In the genomic region with DNA sequence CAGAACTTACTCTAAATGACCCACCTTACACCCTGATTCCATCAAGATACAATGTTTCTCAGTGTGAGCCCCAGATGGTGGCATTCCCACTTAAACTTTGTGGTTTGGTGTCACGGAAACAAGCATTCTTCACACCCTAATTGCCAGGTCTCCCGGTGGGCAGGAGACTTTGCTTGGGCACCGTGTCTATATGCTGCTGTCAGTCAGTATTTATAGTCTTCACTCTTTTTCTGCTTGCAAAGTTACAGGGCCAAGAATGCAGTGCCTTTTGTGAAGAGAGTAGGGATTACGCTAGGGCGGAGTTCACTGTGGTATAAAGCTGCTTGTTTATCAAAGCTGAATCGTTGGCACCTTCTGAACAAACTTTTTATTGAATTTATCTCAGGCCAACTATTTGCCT, we compare ENCODE assay signal across 26 mouse cellular contexts. TPM values are rescaled to one million over a fixed set of nuclear protein-coding genes. Genes with fewer than 3 reads are reported as not detected.
DNase-seq lines count a peak whose midpoint lies in the region; ATAC-seq and TF ChIP-seq lines count a peak whose summit lies in the region.
"Had no signal": no experiment of that assay in that cellular context is flagged by ENCODE, and none has a peak within 500 bp of the region (broad histone marks: within the 10 kb centered on the region; RNA-seq: fewer than 3 reads in every experiment).

No protein-coding gene starts in this region.

- ATAC-seq in embryonic facial prominence, embryonic 14.5 days (ENCODE audit: low read depth) = peak; percentile 44; the same call in 1 of the 2 replicates
- ATAC-seq in intestine, embryonic 14.5 days (replicated peaks; ENCODE audit: low FRiP score, low TSS enrichment, low read depth) = no peak
- ATAC-seq in intestine, postnatal 0 days = no peak
- ATAC-seq in neural tube, embryonic 14.5 days (ENCODE audit: low read depth) = peak; percentile 54
- ATAC-seq: forebrain, embryonic 15.5 days; intestine, embryonic 16.5 days had no signal

- TF ChIP-seq CTCF in intestine, postnatal 0 days (IDR thresholded peaks at IDR 0.05; ENCODE audit: low read depth) = no peak

- WGBS in embryonic facial prominence, embryonic 14.5 days = 55% methylated on average over 6 of the region's 6 CpGs
- 65% methylated on average over 6 of the region's 6 CpGs for WGBS in embryonic facial prominence, embryonic 10.5 days
- WGBS in intestine, embryonic 14.5 days = 44% methylated on average over 6 of the region's 6 CpGs
- 37% methylated on average over 6 of the region's 6 CpGs for WGBS in intestine, postnatal 0 days
- WGBS in neural tube, embryonic 14.5 days = 12% methylated on average over 6 of the region's 6 CpGs

- no peak overlapping the region for H3K4me2 ChIP-seq in embryonic facial prominence, embryonic 14.5 days (ENCODE audit: low read depth, low read length)
- H3K4me2 ChIP-seq in intestine, embryonic 14.5 days (ENCODE audit: low read length) = no peak overlapping the region
- H3K4me2 ChIP-seq in intestine, postnatal 0 days (replicated peaks; ENCODE audit: low read depth) = no peak overlapping the region
- H3K4me2 ChIP-seq in neural tube, embryonic 14.5 days (ENCODE audit: low read depth, low read length) = no peak overlapping the region
- H3K4me2 ChIP-seq: embryonic facial prominence, embryonic 12.5 days; forebrain, embryonic 12.5 days; forebrain, embryonic 15.5 days; heart, embryonic 13.5 days; hindbrain, embryonic 15.5 days had no signal

- H3K27ac ChIP-seq in embryonic facial prominence, embryonic 14.5 days (replicated peaks; ENCODE audit: low read depth, low read length) = no peak overlapping the region
- H3K27ac ChIP-seq in embryonic facial prominence, embryonic 10.5 days (replicated peaks) = no peak overlapping the region
- H3K27ac ChIP-seq in intestine, embryonic 14.5 days (ENCODE audit: low read depth) = no peak overlapping the region
- H3K27ac ChIP-seq in intestine, postnatal 0 days (ENCODE audit: low read depth, low read length) = no peak overlapping the region
- no peak overlapping the region for H3K27ac ChIP-seq in neural tube, embryonic 14.5 days (ENCODE audit: low read depth, low read length)
- H3K27ac ChIP-seq: embryonic facial prominence, embryonic 12.5 days; forebrain, embryonic 12.5 days; forebrain, embryonic 15.5 days; heart, embryonic 13.5 days; hindbrain, embryonic 15.5 days had no signal

- H3K4me3 ChIP-seq in embryonic facial prominence, embryonic 14.5 days (ENCODE audit: low read depth, low read length) = no peak overlapping the region
- H3K4me3 ChIP-seq in embryonic facial prominence, embryonic 10.5 days = no peak overlapping the region
- H3K4me3 ChIP-seq in intestine, embryonic 14.5 days (ENCODE audit: low read depth, low read length) = no peak overlapping the region
- no peak overlapping the region for H3K4me3 ChIP-seq in intestine, postnatal 0 days (ENCODE audit: low read depth, low read length)
- no peak overlapping the region for H3K4me3 ChIP-seq in neural tube, embryonic 14.5 days (ENCODE audit: low read depth, low read length)
- H3K4me3 ChIP-seq: embryonic facial prominence, embryonic 12.5 days; erythroblast, embryonic 14.5 days; forebrain, embryonic 12.5 days; forebrain, embryonic 15.5 days; heart, embryonic 13.5 days; hindbrain, embryonic 15.5 days had no signal

- no peaks in the 10 kb centered on the region for H3K36me3 ChIP-seq in embryonic facial prominence, embryonic 14.5 days (ENCODE audit: control insufficient read depth, insufficient read depth, low read length)
- H3K36me3 ChIP-seq in embryonic facial prominence, embryonic 10.5 days (replicated peaks) = no peaks in the 10 kb centered on the region
- H3K36me3 ChIP-seq in intestine, embryonic 14.5 days (ENCODE audit: control insufficient read depth, insufficient read depth, low read length) = no peaks in the 10 kb centered on the region
- no peaks in the 10 kb centered on the region for H3K36me3 ChIP-seq in intestine, postnatal 0 days (ENCODE audit: control insufficient read depth, insufficient read depth)
- no peaks in the 10 kb centered on the region for H3K36me3 ChIP-seq in neural tube, embryonic 14.5 days (ENCODE audit: control insufficient read depth, insufficient read depth, low read length)
- H3K36me3 ChIP-seq: embryonic facial prominence, embryonic 12.5 days; forebrain, embryonic 12.5 days; forebrain, embryonic 15.5 days; heart, embryonic 13.5 days; hindbrain, embryonic 15.5 days had no signal

- H3K4me1 ChIP-seq in embryonic facial prominence, embryonic 14.5 days (ENCODE audit: control insufficient read depth, insufficient read depth, low read length) = no peaks in the 10 kb centered on the region
- H3K4me1 ChIP-seq in embryonic facial prominence, embryonic 10.5 days = peaks cover 39% of the 10 kb centered on the region
- no peaks in the 10 kb centered on the region for H3K4me1 ChIP-seq in intestine, embryonic 14.5 days (replicated peaks; ENCODE audit: control insufficient read depth, insufficient read depth, low read length)
- H3K4me1 ChIP-seq in intestine, postnatal 0 days (replicated peaks; ENCODE audit: control insufficient read depth, insufficient read depth, low read length) = no peaks in the 10 kb centered on the region
- peaks cover 9% of the 10 kb centered on the region; the same call in 1 of the 2 replicates for H3K4me1 ChIP-seq in neural tube, embryonic 14.5 days (ENCODE audit: control insufficient read depth, insufficient read depth, low read length)

- H3K9me3 ChIP-seq in embryonic facial prominence, embryonic 14.5 days (ENCODE audit: control insufficient read depth, low read length) = no peaks in the 10 kb centered on the region
- H3K9me3 ChIP-seq in embryonic facial prominence, embryonic 10.5 days = no peaks in the 10 kb centered on the region
- H3K9me3 ChIP-seq in intestine, embryonic 14.5 days (ENCODE audit: control insufficient read depth, low read length) = no peaks in the 10 kb centered on the region
- no peaks in the 10 kb centered on the region for H3K9me3 ChIP-seq in intestine, postnatal 0 days (ENCODE audit: control insufficient read depth)
- H3K9me3 ChIP-seq in neural tube, embryonic 14.5 days (ENCODE audit: control insufficient read depth, low read length) = no peaks in the 10 kb centered on the region
- H3K9me3 ChIP-seq: embryonic facial prominence, embryonic 12.5 days; forebrain, embryonic 12.5 days; forebrain, embryonic 15.5 days; heart, embryonic 13.5 days; hindbrain, embryonic 15.5 days had no signal

- intact Hi-C loops in gastrocnemius, postnatal 14 days (cut with DNase I; ENCODE audit: low total_unique reads) = no loop called here

- peak; percentile 40 for DNase-seq in embryonic facial prominence, embryonic 14.5 days (ENCODE audit: low spot score)
- no peak for DNase-seq in embryonic facial prominence, embryonic 10.5 days (ENCODE audit: low spot score)
- DNase-seq in intestine, embryonic 14.5 days (ENCODE audit: low spot score) = peak; percentile 38
- DNase-seq in neural tube, embryonic 10.5 days (ENCODE audit: extremely low spot score, low spot score) = no peak
- DNase-seq in mesoderm, embryonic 11.5 days (ENCODE audit: low read depth, low spot score) = peak; percentile 51
- no peak for DNase-seq in gastrocnemius, postnatal 14 days
- DNase-seq: adrenal gland, adult 2 months; adrenal gland, postnatal 14 days; cerebellum, adult 11-12 months; cerebellum, adult 8-10 months; cerebellum, postnatal 10 days; gastrocnemius, postnatal 10 days; heart, adult 18-20 months; heart, postnatal 14 days; heart, postnatal 4 days had no signal

- H3K9ac ChIP-seq in embryonic facial prominence, embryonic 14.5 days (ENCODE audit: low read depth, low read length) = no peak overlapping the region
- no peak overlapping the region for H3K9ac ChIP-seq in intestine, embryonic 14.5 days (ENCODE audit: low read length)
- no peak overlapping the region for H3K9ac ChIP-seq in intestine, postnatal 0 days (ENCODE audit: low read depth, low read length)
- no peak overlapping the region for H3K9ac ChIP-seq in neural tube, embryonic 14.5 days (replicated peaks; ENCODE audit: low read depth, low read length)
- H3K9ac ChIP-seq: embryonic facial prominence, embryonic 12.5 days; forebrain, embryonic 12.5 days; forebrain, embryonic 15.5 days; heart, embryonic 13.5 days; hindbrain, embryonic 15.5 days had no signal

- H3K27me3 ChIP-seq in embryonic facial prominence, embryonic 14.5 days (replicated peaks; ENCODE audit: control insufficient read depth, insufficient read depth, low read length) = no peaks in the 10 kb centered on the region
- no peaks in the 10 kb centered on the region for H3K27me3 ChIP-seq in embryonic facial prominence, embryonic 10.5 days (replicated peaks; ENCODE audit: low read depth, poor library complexity, severe bottlenecking)
- H3K27me3 ChIP-seq in intestine, embryonic 14.5 days (replicated peaks; ENCODE audit: control insufficient read depth, insufficient read depth, low read length) = 0 out of 2 replicates have a peak, but pooled peaks cover 7% of the 10 kb centered on the region
- peaks cover 37% of the 10 kb centered on the region for H3K27me3 ChIP-seq in intestine, postnatal 0 days (replicated peaks; ENCODE audit: control insufficient read depth, insufficient read depth, low read length)
- H3K27me3 ChIP-seq in neural tube, embryonic 14.5 days (ENCODE audit: control insufficient read depth, insufficient read depth, low read length) = peaks cover 3% of the 10 kb centered on the region; the same call in 1 of the 2 replicates
- H3K27me3 ChIP-seq: embryonic facial prominence, embryonic 12.5 days; forebrain, embryonic 15.5 days; heart, embryonic 13.5 days had no signal

RNA-seq across cellular contexts. Expression of a gene that starts 32.1 kb away (rescaled TPM):
- 12.2 and 13.9 TPM in 2 replicates for polyA plus RNA-seq in embryonic facial prominence, embryonic 14.5 days (2014; fragmentation: Nextera tagmentation; extraction: Ambion mirVana)
- polyA plus RNA-seq in embryonic facial prominence, embryonic 10.5 days (2016; fragmentation: Nextera tagmentation; extraction: Ambion mirVana) = 11.9 and 12.1 TPM in 2 replicates
- polyA plus RNA-seq in intestine, embryonic 14.5 days (2014; fragmentation: Nextera tagmentation; extraction: Ambion mirVana) = 9.8 and 10.3 TPM in 2 replicates
- 4.3 and 4.6 TPM in 2 replicates for polyA plus RNA-seq in intestine, postnatal 0 days (2015; fragmentation: Nextera tagmentation; extraction: Ambion mirVana)
- polyA plus RNA-seq in neural tube, embryonic 14.5 days (2014; fragmentation: Nextera tagmentation; extraction: Ambion mirVana) = 45.2 and 45.3 TPM in 2 replicates
- total RNA-seq in gastrocnemius, postnatal 14 days (2021) = 10 to 100 TPM; 18.1 to 21.5 TPM
- polyA plus RNA-seq: erythroblast, embryonic 14.5 days had no signal

RNA-seq across cellular contexts. Expression of a gene that starts 34.0 kb away (rescaled TPM):
- 0.15 and 0.26 TPM in 2 replicates for polyA plus RNA-seq in embryonic facial prominence, embryonic 14.5 days (2014; fragmentation: Nextera tagmentation; extraction: Ambion mirVana)
- polyA plus RNA-seq in embryonic facial prominence, embryonic 10.5 days (2016; fragmentation: Nextera tagmentation; extraction: Ambion mirVana) = not detected in 2 replicates
- polyA plus RNA-seq in intestine, embryonic 14.5 days (2014; fragmentation: Nextera tagmentation; extraction: Ambion mirVana) = 1.9 and 4.6 TPM in 2 replicates
- polyA plus RNA-seq in intestine, postnatal 0 days (2015; fragmentation: Nextera tagmentation; extraction: Ambion mirVana) = 76.5 and 78.0 TPM in 2 replicates
- polyA plus RNA-seq in neural tube, embryonic 14.5 days (2014; fragmentation: Nextera tagmentation; extraction: Ambion mirVana) = not detected in 2 replicates
- not detected for total RNA-seq in gastrocnemius, postnatal 14 days (2021)
- total RNA-seq: ES-E14; heart, adult 18-20 months; heart, postnatal 14 days had no signal
- polyA plus RNA-seq: adrenal gland, adult 2 months; embryonic facial prominence, embryonic 12.5 days; erythroblast, embryonic 14.5 days; forebrain, embryonic 12.5 days; forebrain, embryonic 15.5 days; hindbrain, embryonic 11.5 days; hindbrain, embryonic 15.5 days had no signal

Comparison
In these comparisons a context has a peak if more than half of its experiments do, and no peak if none do; other contexts are left out.
1. DNase-seq: peak in embryonic facial prominence, embryonic 14.5 days (single experiment), intestine, embryonic 14.5 days (single experiment) and mesoderm, embryonic 11.5 days (single experiment); none in embryonic facial prominence, embryonic 10.5 days (single experiment), neural tube, embryonic 10.5 days (single experiment) and gastrocnemius, postnatal 14 days (single experiment).
2. RNA of a gene that starts 34.0 kb away (polyA plus RNA-seq): 76.5 to 78.0 TPM in intestine, postnatal 0 days; 1.9 to 4.6 TPM in intestine, embryonic 14.5 days, 0.15 to 0.26 TPM in embryonic facial prominence, embryonic 14.5 days, not detected in neural tube, embryonic 14.5 days and not detected in embryonic facial prominence, embryonic 10.5 days; every median in the first group is over 10 times any median in the second.
3. ATAC-seq: peak in embryonic facial prominence, embryonic 14.5 days (single experiment) and neural tube, embryonic 14.5 days (single experiment); none in intestine, embryonic 14.5 days (single experiment) and intestine, postnatal 0 days (single experiment).